Mouse (Mus musculus) B cell, adult 2 months (primary cell): ENCODE results near the gene Tbc1d30.
A peak's percentile ranks its signal among the peaks of the same experiment; 100 is the strongest.
"Not testable (repeated sequence)": the region's sequence is repeated elsewhere in the genome, so short reads cannot be mapped to it uniquely, and the experiment has no call there.

Source experiments
- DNase-seq, 2 experiments: peaks; one replicate each; pipeline ENCODE4 v3.0.0; 2022

Tbc1d30 gene

DNA sequence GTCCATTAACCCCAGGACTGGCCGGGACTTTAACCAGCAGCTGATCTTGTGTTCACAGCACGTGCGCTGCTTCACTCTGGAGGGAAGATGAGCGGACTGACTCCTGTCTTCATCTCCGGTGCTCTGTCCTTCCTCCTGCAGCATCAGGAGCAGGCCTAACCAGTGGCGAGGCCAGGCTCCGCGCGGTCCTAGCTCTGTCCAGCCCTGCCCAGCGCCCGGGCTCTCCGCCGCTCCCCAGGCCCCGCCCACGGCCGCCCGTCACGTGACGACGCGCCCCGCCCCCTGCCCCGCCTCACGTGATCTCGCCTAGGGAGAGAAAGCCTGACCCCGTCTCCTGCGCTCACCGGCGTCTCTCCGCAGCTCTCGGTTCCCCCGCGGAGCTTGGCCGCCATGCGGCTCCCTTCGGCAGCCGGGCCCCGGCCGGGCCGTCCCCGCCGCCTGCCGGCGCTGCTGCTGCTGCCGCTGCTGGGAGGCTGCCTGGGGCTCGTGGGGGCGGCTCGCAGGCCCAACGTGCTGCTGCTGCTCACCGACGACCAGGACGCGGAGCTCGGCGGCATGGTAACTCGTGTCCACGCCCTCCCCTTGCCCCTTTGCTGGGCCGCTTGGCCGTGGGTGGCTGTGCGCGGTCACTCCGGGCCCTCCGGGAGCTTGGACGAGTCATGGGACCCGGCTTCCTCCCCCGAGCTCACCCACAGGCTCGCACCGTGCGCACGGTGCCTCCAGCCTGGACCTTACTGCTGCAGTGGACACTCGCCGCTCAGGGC is 13.9 kb upstream of the Tbc1d30 start, which contains the start of gene Gns:
Gns (plus strand) TSS at position 290 of the 764 bp plus-strand sequence.
- DNase-seq = peak; percentile 86 to 87

- DNase-seq = peak in 1 of 2 experiments; percentile 19
Observed at GRCm38 (mm10) chr10:121364306-121364705, 13.2 kb upstream of the Tbc1d30 start.

DNA sequence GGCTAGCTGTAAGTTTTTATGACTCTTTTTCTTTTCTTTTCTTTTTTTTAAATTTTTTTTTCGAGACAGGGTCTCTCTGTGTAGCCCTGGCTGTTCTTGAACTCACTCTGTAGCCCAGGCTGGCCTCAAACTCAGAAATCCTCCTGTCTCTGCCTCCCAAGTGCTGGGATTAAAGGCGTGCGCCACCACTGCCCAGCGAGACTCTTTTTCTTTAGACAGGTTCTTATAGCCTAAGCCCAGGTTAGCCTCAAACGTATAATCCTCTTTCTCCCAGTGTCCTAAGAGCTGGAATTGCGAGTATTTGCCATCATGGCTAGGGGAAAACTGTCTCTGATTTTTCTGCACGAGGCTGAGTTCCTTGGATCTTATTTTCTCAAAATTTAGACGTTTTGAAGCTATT is 12.1 kb upstream of the Tbc1d30 start:
- DNase-seq = no peak

- DNase-seq = no peak
Observed at GRCm38 (mm10) chr10:121360358-121360757, 9.3 kb upstream of the Tbc1d30 start.

DNA sequence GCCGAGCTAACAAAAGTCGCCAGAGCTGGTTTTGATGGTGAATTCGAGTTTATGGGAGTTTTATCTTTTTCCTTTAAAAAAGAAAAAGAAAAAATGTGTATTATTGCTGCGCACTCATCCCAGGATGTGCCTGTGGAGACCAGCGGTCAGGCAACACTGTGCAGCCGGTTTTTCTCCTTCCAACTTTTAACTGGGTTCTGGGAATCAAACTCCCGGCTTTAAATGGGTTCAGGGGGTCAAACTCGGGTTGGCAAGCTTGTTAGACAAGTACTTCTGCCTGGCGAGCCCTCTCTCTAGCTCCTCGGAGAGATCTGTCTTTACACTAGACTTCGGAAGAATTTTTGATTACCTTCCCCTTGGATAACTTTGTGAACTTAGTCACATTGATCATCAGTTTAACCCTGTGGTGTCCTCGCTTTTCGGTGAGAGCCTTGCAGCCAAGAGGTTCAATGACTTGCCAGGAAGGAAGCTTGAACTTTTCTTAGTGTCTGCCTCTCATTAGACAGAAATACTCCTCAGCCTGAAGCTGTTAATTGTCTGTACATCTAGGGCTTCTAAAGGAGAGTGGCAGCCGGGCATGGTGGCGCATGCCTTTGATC is 713 bp upstream of the Tbc1d30 start:
- no peak for DNase-seq

- peak; percentile 25 to 37 for DNase-seq
Observed at GRCm38 (mm10) chr10:121350357-121351065, 567 bp downstream of the Tbc1d30 start.

DNA sequence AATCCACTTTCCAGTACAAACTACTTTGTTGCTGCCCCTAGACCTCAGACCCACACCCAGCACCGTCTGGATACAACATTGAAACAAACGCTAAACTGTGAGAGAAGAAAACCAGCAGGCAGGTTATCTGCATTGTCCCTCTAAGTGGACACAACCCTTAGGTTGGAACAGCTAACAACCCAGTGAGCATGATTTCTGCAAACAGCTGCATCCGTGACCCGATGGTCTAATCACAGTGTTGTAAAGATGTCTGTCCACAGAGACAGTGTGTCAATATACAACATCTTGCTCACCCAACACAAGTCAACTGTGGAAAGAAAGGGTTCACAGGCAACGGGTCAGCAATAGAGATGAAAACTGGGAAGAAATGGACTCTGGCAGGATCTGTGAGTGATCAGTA is 1.8 kb downstream of the Tbc1d30 start:
- DNase-seq = no peak

GRCm38 (mm10) chr10:121343867-121344266 is 7.2 kb downstream of the Tbc1d30 start:
- no peak for DNase-seq

DNA sequence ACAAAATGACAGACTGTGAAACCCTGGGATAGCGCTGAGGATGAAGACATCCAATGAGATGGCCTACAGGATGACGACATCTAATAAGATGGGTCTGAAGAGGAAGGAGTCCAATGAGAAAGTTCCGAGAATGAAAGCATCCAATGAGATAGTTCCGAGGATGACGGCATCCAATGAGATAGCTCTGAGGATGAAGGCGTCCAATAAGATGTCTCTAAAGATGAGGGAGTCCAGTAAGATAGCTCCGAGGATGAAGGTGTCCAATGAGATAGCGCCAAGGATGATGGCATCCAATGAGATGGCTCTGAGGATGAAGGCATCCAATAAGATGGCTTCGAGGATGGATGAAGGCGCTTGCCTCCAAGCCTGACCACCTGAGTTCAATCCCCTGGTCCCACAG is 8.8 kb downstream of the Tbc1d30 start:
- no peak for DNase-seq

DNA sequence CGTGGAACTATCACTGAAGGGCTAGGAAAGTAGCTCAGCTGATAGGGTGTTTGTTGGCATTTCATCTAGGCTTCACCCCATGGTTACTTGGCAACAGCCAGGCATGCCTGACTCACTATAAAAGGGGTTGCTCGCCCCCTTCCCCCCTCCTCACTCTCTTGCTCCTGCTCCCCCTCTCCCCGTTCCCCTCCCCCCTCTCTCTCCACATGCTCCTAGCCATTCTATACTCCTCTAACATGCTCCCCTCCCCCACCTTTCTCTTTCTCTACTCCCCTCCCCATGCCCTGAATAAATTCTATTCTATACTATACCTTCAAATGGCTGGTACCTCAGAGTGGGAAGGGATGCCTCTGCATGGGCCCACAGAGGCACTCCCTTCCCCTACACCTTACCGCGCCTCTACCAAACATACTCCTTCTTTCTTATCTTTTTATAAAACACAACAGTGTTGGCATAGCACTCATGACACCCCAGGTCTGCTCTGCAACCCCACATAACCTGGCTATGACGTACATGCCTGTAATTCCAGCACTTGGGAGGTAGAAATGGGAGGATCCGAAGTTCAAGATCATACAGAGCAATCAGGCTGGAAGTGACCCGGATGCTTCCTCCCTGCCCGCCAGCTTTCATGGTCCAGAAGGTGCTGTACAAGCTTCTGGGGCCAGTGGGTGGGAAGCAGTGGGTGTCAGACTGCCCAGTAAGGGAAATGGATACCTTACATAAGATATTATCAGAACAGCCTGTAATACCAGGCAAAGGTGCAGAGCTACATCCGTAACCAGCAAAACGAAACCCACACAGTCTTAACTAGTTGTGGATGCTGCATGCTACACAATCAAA is 10.1 kb downstream of the Tbc1d30 start:
- no peak for DNase-seq

- not testable (repeated sequence) for DNase-seq
Observed at GRCm38 (mm10) chr10:121336536-121336935, 14.5 kb downstream of the Tbc1d30 start.

DNA sequence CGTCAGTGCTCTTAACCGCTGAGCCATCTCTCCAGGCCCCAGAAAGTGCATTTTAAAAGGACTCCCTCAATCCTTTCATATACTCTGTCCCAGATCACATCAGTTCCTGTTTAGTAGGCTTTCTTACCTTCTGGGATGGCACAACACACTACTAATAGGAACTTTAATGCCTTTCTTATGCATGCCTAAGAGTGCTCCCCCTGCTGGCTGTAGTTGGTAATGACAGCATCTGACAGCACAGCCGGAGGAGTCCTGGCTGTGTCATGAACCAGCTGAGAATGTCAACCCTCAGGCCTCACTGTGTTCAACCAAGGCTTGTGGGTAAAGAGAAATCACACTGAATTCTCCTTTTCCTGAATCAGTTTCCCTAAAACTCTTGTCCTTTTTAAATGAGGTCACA is 16.5 kb downstream of the Tbc1d30 start:
- peak; percentile 82 to 83 for DNase-seq

- DNase-seq = peak; percentile 80 to 82
Observed at GRCm38 (mm10) chr10:121330940-121331339, 20.1 kb downstream of the Tbc1d30 start.

GRCm38 (mm10) chr10:121329586-121329985 is 21.5 kb downstream of the Tbc1d30 start:
- no peak for DNase-seq

- DNase-seq = peak; percentile 39
Observed at GRCm38 (mm10) chr10:121326167-121326566, 24.9 kb downstream of the Tbc1d30 start.

- no peak for DNase-seq
Observed at GRCm38 (mm10) chr10:121323493-121323892, 27.6 kb downstream of the Tbc1d30 start.

GRCm38 (mm10) chr10:121318397-121318950 is 32.6 kb downstream of the Tbc1d30 start:
- DNase-seq = no peak

- peak; percentile 13 to 15 for DNase-seq
Observed at GRCm38 (mm10) chr10:121316361-121316760, 34.7 kb downstream of the Tbc1d30 start.

- DNase-seq = peak; percentile 12 to 14
Observed at GRCm38 (mm10) chr10:121315321-121316283, 35.5 kb downstream of the Tbc1d30 start.

DNA sequence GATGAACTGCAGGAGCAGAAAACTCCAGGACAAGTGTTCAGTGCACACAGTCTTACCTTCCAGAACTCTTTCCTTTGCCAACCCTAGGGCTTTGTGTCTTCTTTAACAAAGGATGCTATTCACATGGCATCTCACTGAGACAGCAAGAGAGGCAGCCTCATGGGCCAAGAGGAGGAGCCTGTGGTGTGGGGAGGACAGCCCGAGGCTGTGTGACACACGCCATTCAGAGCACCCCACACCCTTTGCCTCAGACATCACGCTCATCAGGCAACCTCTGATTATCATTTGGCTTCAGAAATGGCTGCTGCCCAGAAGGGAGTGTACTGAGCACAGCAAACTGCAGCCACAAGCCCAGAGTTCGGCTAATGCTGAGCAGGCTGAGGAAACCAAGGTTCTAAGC is 36.9 kb downstream of the Tbc1d30 start:
- no peak for DNase-seq

GRCm38 (mm10) chr10:121313049-121313448 is 38.0 kb downstream of the Tbc1d30 start:
- no peak for DNase-seq
